Mouse (Mus musculus) hematopoietic stem cell, adult 5-6 weeks (primary cell): Measurements from ENCODE around the gene Tmem213. TPM values are rescaled to one million over a fixed set of nuclear protein-coding genes. Genes with fewer than 3 reads are reported as not detected.

ENCODE experiments used
- total RNA-seq: library from RNA; stranded (forward); fragments of 172-1452, 232-1000 nt; gene quantifications from 2 replicates; pipeline ENCODE4 v1.2.3, GENCODE M21; 2017

Gene Tmem213
- total RNA-seq, 1 experiment from 2014 or later, result not detected

Other genes starting within 250 kb of the Tmem213 start
- gene Trim24, start 238.4 kb upstream of the Tmem213 start, total RNA-seq, result 23.7 and 46.1 TPM in 2 replicates
- not detected in 2 replicates for gene Svopl, start 62.3 kb upstream of the Tmem213 start, total RNA-seq
- gene Atp6v0a4, start 15.3 kb downstream of the Tmem213 start, total RNA-seq, result not detected in 2 replicates
- 2.7 and 3.3 TPM in 2 replicates for gene D630045J12Rik, start 144.8 kb downstream of the Tmem213 start, total RNA-seq
- 5.3 and 6.9 TPM in 2 replicates for gene Zc3hav1l, start 190.0 kb downstream of the Tmem213 start, total RNA-seq
- 59.7 and 61.6 TPM in 2 replicates for gene Zc3hav1, start 245.3 kb downstream of the Tmem213 start, total RNA-seq